Mouse (Mus musculus) forebrain, embryonic 13.5 days (tissue): ENCODE measurements at regions not wholly inside any gene's neighbourhood (a gene's known extent, or its start where the extent isn't known, plus 50 kb on each side); places are given as distances from the start of the nearest gene placed in this dataset.

Experiments used
- ATAC-seq: fragments of 200-750 bp; cut with Nextera tagmentation; 2 replicates; pipeline ENCODE4 v1.8.0; 2017
- H3K27ac ChIP-seq: fragments of 300-500 bp; sonication (generic); 2 replicates; pipeline ENCODE4 v1.5.1; 2015; ENCODE audit warnings: inconsistent platforms, mild to moderate bottlenecking, moderate library complexity
- H3K27me3 ChIP-seq: fragments of 300-500 bp; sonication (generic); 2 replicates; pipeline ENCODE4 v1.6.1; 2015; ENCODE audit warnings: mild to moderate bottlenecking, inconsistent platforms
- H3K36me3 ChIP-seq: fragments of 300-500 bp; sonication (generic); 2 replicates; pipeline ENCODE4 v1.6.1; 2015; ENCODE audit warnings: mild to moderate bottlenecking, inconsistent platforms; ENCODE audit not compliant: poor library complexity, severe bottlenecking
- H3K4me1 ChIP-seq: fragments of 300-500 bp; sonication (generic); 2 replicates; pipeline ENCODE4 v1.6.1; 2015; ENCODE audit warnings: inconsistent platforms
- H3K4me2 ChIP-seq: fragments of 300-500 bp; sonication (generic); 2 replicates; pipeline ENCODE4 v1.6.1; 2015; ENCODE audit warnings: inconsistent platforms, mild to moderate bottlenecking, moderate library complexity
- H3K4me3 ChIP-seq: fragments of 300-500 bp; sonication (generic); 2 replicates; pipeline ENCODE4 v1.5.1; 2015; ENCODE audit warnings: mild to moderate bottlenecking, inconsistent platforms
- H3K9ac ChIP-seq: fragments of 300-500 bp; sonication (generic); 2 replicates; pipeline ENCODE4 v1.6.1; 2015; ENCODE audit warnings: mild to moderate bottlenecking, inconsistent platforms
- H3K9me3 ChIP-seq: fragments of 300-500 bp; sonication (generic); replicated peaks from 2 replicates; pipeline ENCODE4 v1.6.1; 2016; ENCODE audit warnings: inconsistent platforms
- WGBS: fragments of 180-500 bp; shearing (Covaris S2); methylation state at CpG from one replicate; pipeline ENCODE4 v1.1.7; 2015; 5-methylcytosine and 5-hydroxymethylcytosine counted together

- no peak overlapping the region for H3K4me3 ChIP-seq
- no peak overlapping the region for H3K27ac ChIP-seq
- H3K4me1 ChIP-seq, result no peaks in the 10 kb centered on the region
- H3K36me3 ChIP-seq, result no peaks in the 10 kb centered on the region
- no peaks in the 10 kb centered on the region for H3K9me3 ChIP-seq
- no peaks in the 10 kb centered on the region for H3K27me3 ChIP-seq
- 9% methylated on average over 1 of the region's 1 CpGs for WGBS
- H3K9ac ChIP-seq, result no peak overlapping the region
- ATAC-seq, result no peak
- H3K4me2 ChIP-seq, result no peak overlapping the region
These were observed 561.6 kb downstream of the Lmo7 start for GRCm38 (mm10) chr14:102291361-102291760.

- 38% methylated on average over 5 of the region's 5 CpGs for WGBS
- Histone ChIP-seq H3K36me3 (no peaks in the 10 kb centered on the region), H3K4me2 (no peak overlapping the region), H3K27ac (no peak overlapping the region), H3K4me1 (peaks cover 24% of the 10 kb centered on the region), H3K4me3 (no peak overlapping the region), H3K27me3 (no peaks in the 10 kb centered on the region), H3K9ac (no peak overlapping the region), H3K9me3 (no peaks in the 10 kb centered on the region)
- ATAC-seq, result no peak
These were observed 520.3 kb downstream of the Lmo7 start for GRCm38 (mm10) chr14:102250076-102250475.

DNA sequence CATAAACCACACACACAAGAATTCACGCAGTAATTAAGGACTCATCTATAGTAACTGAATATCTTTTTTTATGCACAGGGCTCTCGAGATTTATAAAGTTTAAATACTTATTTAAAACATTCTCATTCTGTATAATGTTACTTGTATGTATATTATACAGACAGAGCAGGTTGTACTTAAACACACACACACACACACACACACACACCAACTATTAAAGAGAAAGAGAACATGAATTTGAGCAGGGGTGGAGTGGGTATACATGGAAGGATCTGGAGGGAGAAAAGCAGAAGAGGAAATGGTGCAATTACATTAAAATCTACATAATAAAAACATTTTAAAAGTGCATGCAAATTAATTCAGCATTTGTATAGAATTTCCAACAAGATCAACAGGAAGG, 518.8 kb downstream of the Lmo7 start:
- Histone ChIP-seq H3K4me2 (no peak overlapping the region), H3K27me3 (no peaks in the 10 kb centered on the region), H3K4me3 (no peak overlapping the region), H3K4me1 (peaks cover 33% of the 10 kb centered on the region), H3K9ac (no peak overlapping the region), H3K9me3 (no peaks in the 10 kb centered on the region), H3K27ac (no peak overlapping the region), H3K36me3 (no peaks in the 10 kb centered on the region)
- ATAC-seq, result peak; percentile 34; the same call in 1 of the 2 replicates
- WGBS, result 74% methylated on average over 2 of the region's 2 CpGs

DNA sequence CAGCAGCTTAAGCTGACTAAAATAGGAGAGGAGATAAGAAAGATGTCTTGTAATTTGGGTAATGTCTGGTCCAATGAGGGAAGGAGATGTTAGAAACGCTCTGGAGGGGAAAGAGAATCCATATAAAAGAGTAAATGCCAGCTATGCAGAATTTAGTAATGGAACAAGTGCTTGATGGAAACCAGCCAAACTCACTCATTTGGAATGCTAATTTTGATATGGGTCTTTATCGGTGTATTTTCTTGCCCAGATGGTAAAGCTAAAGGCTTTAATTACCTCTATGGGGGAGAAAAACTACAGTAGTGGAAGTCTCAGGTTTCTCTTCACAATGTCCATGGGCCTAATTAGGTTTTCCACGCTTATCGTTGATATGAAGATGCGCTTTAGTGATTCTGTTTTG, 518.3 kb downstream of the Lmo7 start:
- no peak overlapping the region for H3K27ac ChIP-seq
- H3K36me3 ChIP-seq, result no peaks in the 10 kb centered on the region
- H3K9me3 ChIP-seq, result no peaks in the 10 kb centered on the region
- H3K4me3 ChIP-seq, result no peak overlapping the region
- no peak overlapping the region for H3K4me2 ChIP-seq
- WGBS, result 27% methylated on average over 5 of the region's 5 CpGs
- peak; percentile 68 for ATAC-seq
- H3K9ac ChIP-seq, result no peak overlapping the region
- no peaks in the 10 kb centered on the region for H3K27me3 ChIP-seq
- H3K4me1 ChIP-seq, result peaks cover 33% of the 10 kb centered on the region

DNA sequence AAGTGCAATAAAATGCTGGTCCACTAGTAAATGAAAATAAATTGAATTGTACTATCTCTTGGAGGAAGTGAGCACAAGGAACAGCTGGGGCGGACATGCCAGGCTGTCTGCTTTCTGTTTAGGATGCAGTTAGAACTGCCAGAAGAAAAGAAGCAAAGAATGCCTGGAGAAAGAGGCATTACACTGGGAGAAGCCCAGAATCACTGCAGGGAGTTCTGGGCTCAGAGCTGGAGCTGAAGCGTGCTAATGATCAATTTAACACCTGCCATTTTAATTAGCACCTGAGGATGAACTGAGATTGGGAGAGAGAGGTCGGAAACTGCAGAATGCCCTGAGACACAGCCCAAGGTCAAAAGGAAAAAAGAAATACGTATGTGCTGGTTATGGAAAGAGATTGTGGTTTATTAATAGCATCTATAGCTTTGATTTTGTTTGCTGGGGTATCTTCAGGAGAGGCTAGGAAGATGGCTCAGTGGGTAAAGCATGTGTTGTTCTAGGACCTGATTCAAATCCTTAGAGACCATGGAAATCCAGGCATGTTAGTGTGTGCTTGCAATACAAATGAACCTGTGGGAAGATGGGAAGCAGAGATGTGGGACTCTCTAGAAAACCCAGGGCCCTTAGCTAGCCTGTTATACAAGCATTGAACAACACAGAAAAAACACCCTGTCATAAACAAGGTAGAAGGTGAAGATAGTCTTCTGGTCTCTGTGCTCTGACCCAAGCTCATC, 514.2 kb downstream of the Lmo7 start:
- Histone ChIP-seq H3K27me3 (no peaks in the 10 kb centered on the region), H3K4me2 (no peak overlapping the region), H3K36me3 (no peaks in the 10 kb centered on the region), H3K9me3 (no peaks in the 10 kb centered on the region), H3K9ac (no peak overlapping the region), H3K4me3 (no peak overlapping the region), H3K4me1 (peaks cover 20% of the 10 kb centered on the region), H3K27ac (peak overlapping the region; percentile 41; the same call in 1 of the 2 replicates)
- peak; percentile 57 for ATAC-seq
- 46% methylated on average over 4 of the region's 4 CpGs for WGBS

DNA sequence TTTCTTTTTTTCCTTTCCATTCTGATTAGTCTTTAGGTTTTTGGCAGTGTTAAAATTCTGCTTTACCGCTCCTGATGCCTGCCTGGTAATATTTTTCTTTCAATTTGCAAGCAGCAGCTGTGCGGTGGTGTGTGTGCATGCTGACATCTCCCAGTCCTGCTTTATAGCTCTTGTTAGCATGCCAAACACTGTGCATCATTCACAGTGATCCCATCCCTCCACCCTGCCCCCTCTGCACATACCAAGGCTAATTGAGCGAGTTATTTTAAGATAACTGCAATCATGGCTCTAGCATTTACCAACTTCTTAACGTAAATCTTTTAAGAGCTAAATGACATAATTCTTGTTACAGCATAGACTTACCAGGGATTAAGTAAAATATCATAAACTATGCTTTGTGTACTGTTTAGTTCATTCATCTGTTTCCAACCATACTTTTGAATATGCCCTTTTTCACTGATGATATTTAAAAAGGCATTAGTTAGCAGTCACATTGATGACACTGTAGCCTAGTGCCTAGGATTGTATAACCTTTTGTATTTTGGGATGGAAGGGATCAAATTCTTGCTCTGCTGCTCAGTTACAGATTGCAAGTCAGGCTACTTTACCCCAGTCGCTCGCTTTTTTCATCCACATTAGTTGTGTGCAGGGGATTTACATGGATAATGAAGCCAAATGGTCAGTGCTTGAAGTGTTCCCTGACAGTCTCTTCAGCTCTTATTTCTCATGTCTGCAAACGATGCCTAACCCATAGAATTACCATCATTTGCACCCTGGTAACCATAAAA, 487.0 kb downstream of the Lmo7 start:
- peaks cover 19% of the 10 kb centered on the region for H3K4me1 ChIP-seq
- no peaks in the 10 kb centered on the region for H3K27me3 ChIP-seq
- 39% methylated on average over 7 of the region's 7 CpGs for whole genome bisulfite sequencing
- peak; percentile 95 for ATAC-seq
- no peak overlapping the region for H3K4me2 ChIP-seq
- no peaks in the 10 kb centered on the region for H3K9me3 ChIP-seq
- no peaks in the 10 kb centered on the region for H3K36me3 ChIP-seq
- no peak overlapping the region for H3K4me3 ChIP-seq
- no peak overlapping the region for H3K9ac ChIP-seq
- H3K27ac ChIP-seq, result peak overlapping the region; percentile 25; the same call in 1 of the 2 replicates

DNA sequence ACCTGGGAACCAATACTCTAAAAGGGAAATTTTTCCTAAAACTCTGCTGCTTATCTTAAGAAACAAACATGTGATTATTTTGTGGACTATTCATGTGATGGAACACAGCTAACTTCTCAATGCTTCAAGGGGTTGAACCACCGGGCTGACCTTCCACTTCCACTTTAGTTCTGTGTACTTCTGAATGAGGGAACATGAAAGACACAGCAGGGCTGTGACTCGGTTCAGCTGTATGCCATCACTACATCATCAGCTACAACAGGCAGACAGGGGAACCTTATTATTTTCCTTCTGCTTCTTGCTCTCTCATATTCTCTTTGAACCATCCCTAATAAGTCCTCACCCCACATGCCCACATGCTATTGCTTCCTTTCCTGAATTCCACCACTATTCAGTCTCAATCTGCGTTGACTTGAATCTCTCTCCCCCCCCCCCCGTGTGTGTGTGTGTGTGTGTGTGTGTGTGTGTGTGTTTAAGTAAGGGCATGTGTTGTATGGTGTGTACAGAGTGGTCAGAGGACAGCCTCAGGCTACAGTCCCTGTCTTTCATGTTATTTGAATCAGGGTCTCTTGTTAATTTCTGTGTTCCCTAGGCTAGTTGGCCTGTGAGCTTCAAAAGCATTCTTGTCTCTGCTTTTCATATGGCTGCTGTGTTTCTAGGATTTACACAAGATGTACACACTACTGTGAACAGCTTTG, 485.7 kb downstream of the Lmo7 start:
- no peaks in the 10 kb centered on the region for H3K9me3 ChIP-seq
- H3K4me3 ChIP-seq, result no peak overlapping the region
- H3K27me3 ChIP-seq, result no peaks in the 10 kb centered on the region
- ATAC-seq, result peak; percentile 46; the same call in 1 of the 2 replicates
- WGBS, result 57% methylated on average over 4 of the region's 4 CpGs
- H3K36me3 ChIP-seq, result no peaks in the 10 kb centered on the region
- H3K4me2 ChIP-seq, result no peak overlapping the region
- H3K4me1 ChIP-seq, result peaks cover 19% of the 10 kb centered on the region
- H3K27ac ChIP-seq, result no peak overlapping the region
- H3K9ac ChIP-seq, result no peak overlapping the region

GRCm38 (mm10) chr14:102212079-102212478, 482.3 kb downstream of the Lmo7 start:
- Histone ChIP-seq H3K4me2 (no peak overlapping the region), H3K4me3 (no peak overlapping the region), H3K27me3 (no peaks in the 10 kb centered on the region), H3K9me3 (no peaks in the 10 kb centered on the region), H3K4me1 (peaks cover 17% of the 10 kb centered on the region), H3K36me3 (no peaks in the 10 kb centered on the region), H3K27ac (no peak overlapping the region), H3K9ac (no peak overlapping the region)
- 93% methylated on average over 2 of the region's 2 CpGs for WGBS
- no peak for ATAC-seq

GRCm38 (mm10) chr14:102204881-102205671, 475.3 kb downstream of the Lmo7 start:
- no peak overlapping the region for H3K9ac ChIP-seq
- H3K4me1 ChIP-seq, result 0 out of 2 replicates have a peak, but pooled peaks cover 3% of the 10 kb centered on the region
- no peaks in the 10 kb centered on the region for H3K9me3 ChIP-seq
- WGBS, result 70% methylated on average over 10 of the region's 10 CpGs
- no peak overlapping the region for H3K4me2 ChIP-seq
- no peaks in the 10 kb centered on the region for H3K27me3 ChIP-seq
- no peaks in the 10 kb centered on the region for H3K36me3 ChIP-seq
- ATAC-seq, result peak; percentile 96
- H3K4me3 ChIP-seq, result no peak overlapping the region
- no peak overlapping the region for H3K27ac ChIP-seq

- Histone ChIP-seq H3K9me3 (no peaks in the 10 kb centered on the region), H3K4me1 (no peaks in the 10 kb centered on the region), H3K27me3 (no peaks in the 10 kb centered on the region), H3K9ac (no peak overlapping the region), H3K36me3 (no peaks in the 10 kb centered on the region), H3K4me3 (no peak overlapping the region), H3K4me2 (no peak overlapping the region), H3K27ac (no peak overlapping the region)
- ATAC-seq, result no peak
- 92% methylated on average over 6 of the region's 6 CpGs for WGBS
These were observed 469.7 kb downstream of the Lmo7 start for GRCm38 (mm10) chr14:102199430-102199829.

DNA sequence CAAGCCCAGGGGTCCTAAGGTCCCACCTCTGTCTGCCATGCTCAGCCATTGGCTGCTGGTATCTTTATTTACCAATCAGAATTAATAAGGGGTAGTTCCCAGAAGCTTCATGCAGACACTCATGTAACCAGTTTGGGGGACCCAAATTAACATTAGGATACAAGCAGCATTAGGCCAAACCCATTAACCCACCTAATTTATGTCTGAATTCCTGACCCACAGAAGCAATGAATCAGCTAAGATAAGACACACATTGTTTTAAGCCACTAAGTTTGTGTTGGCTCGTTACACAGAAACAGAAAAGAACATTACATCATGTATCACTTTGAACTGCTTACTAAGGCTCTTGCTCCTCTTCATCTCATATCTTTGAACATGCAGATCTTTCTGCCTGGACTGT, 461.0 kb downstream of the Lmo7 start:
- Histone ChIP-seq H3K4me3 (no peak overlapping the region), H3K36me3 (no peaks in the 10 kb centered on the region), H3K9me3 (no peaks in the 10 kb centered on the region), H3K4me1 (no peaks in the 10 kb centered on the region), H3K4me2 (no peak overlapping the region), H3K27me3 (no peaks in the 10 kb centered on the region), H3K27ac (no peak overlapping the region), H3K9ac (no peak overlapping the region)
- no peak for ATAC-seq
- WGBS, result 59% methylated on average over 1 of the region's 1 CpGs
